Mouse (Mus musculus): ENCODE results near the gene Sct.

Sct gene

GRCm38 (mm10) chr7:141230570-141230969 lies 48.4 kb downstream of the Sct start:
- DNase-seq (ENCODE audit: low spot score in 2 of 2) = no peak

- DNase-seq (ENCODE audit: low spot score in 2 of 2) = no peak
Observed at GRCm38 (mm10) chr7:141229702-141230101, 49.2 kb downstream of the Sct start.
